Mouse (Mus musculus) heart, embryonic 15.5 days (tissue): ENCODE results near the gene Olfr905. TPM values are rescaled to one million over a fixed set of nuclear protein-coding genes. Genes with fewer than 3 reads are reported as not detected.

ENCODE experiments used
- ATAC-seq: fragments of 200-750 bp; cut with Nextera tagmentation; replicated peaks from 2 replicates; pipeline ENCODE4 v1.8.0; 2017; ENCODE audit warnings: low read depth, moderate TSS enrichment; ENCODE audit not compliant: insufficient number of reproducible peaks, insufficient read depth, low FRiP score
- H3K27ac ChIP-seq: fragments of 300-500 bp; sonication (generic); 2 replicates; pipeline ENCODE4 v1.5.1; 2015; ENCODE audit warnings: mild to moderate bottlenecking, inconsistent platforms
- H3K27me3 ChIP-seq: fragments of 300-500 bp; sonication (generic); 2 replicates; pipeline ENCODE4 v1.6.1; 2015; ENCODE audit warnings: inconsistent platforms
- H3K36me3 ChIP-seq: fragments of 300-500 bp; sonication (generic); 2 replicates; pipeline ENCODE4 v1.6.1; 2015; ENCODE audit warnings: mild to moderate bottlenecking, inconsistent platforms
- H3K4me1 ChIP-seq: fragments of 300-500 bp; sonication (generic); replicated peaks from 2 replicates; pipeline ENCODE4 v1.6.1; 2015; ENCODE audit warnings: inconsistent platforms
- H3K4me2 ChIP-seq: fragments of 300-500 bp; sonication (generic); 2 replicates; pipeline ENCODE4 v1.6.1; 2015; ENCODE audit warnings: inconsistent platforms, mild to moderate bottlenecking, moderate library complexity
- H3K4me3 ChIP-seq: fragments of 300-500 bp; sonication (generic); 2 replicates; pipeline ENCODE4 v1.5.1; 2015; ENCODE audit warnings: mild to moderate bottlenecking, inconsistent platforms
- H3K9ac ChIP-seq: fragments of 300-500 bp; sonication (generic); 2 replicates; pipeline ENCODE4 v1.6.1; 2015; ENCODE audit warnings: mild to moderate bottlenecking, inconsistent platforms
- H3K9me3 ChIP-seq: fragments of 300-500 bp; sonication (generic); replicated peaks from 2 replicates; pipeline ENCODE4 v1.6.1; 2016; ENCODE audit warnings: inconsistent platforms
- WGBS: fragments of 180-500 bp; shearing (Covaris S2); methylation state at CpG from one replicate; pipeline ENCODE4 v1.1.7; 2015; ENCODE audit warnings: mixed read lengths; 5-methylcytosine and 5-hydroxymethylcytosine counted together
- polyA plus RNA-seq: library from polyadenylated mRNA; unstranded; fragments of >200 nt; fragmentation: Nextera tagmentation; extraction: Ambion mirVana; gene quantifications from 2 replicates; pipeline ENCODE4 v1.2.1, GENCODE M21; 2015

Olfr905 gene
- polyA plus RNA-seq, result not detected in 2 replicates

DNA sequence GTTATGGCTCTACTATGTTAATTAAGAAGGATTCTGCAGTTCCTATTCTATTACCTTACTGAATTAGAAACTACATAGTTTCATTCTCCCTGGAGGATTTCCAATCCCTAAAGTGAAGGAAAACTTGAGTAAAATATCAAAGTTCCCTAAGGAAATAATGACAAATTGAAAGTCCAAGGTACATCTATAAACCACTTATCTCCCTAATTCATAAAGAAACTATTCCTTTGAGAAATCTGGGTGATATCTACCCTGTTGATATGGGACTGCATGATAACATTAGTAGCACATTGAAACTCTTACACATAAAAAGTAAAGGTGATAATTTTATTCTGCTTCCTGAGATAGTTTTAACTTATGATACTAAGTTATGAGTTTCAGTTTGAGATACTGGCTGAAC is at the start of gene Olfr905:
Gene Olfr905 (plus strand): TSS at position 301 of the 400 bp plus-strand sequence.
- Histone ChIP-seq H3K4me3 (no peak within 1 kb of the TSS), H3K36me3 (no peaks in the 10 kb centered on the region), H3K27me3 (no peaks in the 10 kb centered on the region), H3K27ac (no peak within 1 kb of the TSS), H3K9ac (no peak within 1 kb of the TSS), H3K9me3 (no peaks in the 10 kb centered on the region), H3K4me1 (no peaks in the 10 kb centered on the region), H3K4me2 (no peak within 1 kb of the TSS)
- no peak for ATAC-seq

DNA sequence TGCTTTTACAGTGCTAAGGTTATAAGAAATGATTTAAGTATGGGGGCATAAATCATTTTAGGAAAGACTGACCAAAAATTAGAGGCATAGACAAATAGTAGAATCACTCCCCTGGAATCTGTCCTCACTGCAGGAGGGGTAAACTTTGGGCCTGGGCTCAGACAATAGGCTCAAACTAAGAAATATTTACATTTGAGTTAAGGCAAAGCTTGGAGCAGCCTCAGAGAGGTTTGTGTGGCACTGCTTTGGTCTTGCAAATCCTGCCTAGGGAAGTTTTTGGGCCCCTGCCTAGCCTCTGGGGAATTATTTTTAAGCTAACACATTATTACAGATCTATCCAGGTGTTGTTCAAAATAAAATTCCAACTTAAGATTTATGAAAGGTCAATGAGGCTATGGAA is 47.1 kb upstream of the Olfr905 start:
- H3K4me1 ChIP-seq, result no peaks in the 10 kb centered on the region
- no peaks in the 10 kb centered on the region for H3K9me3 ChIP-seq
- no peaks in the 10 kb centered on the region for H3K27me3 ChIP-seq
- ATAC-seq, result no peak
- no peak overlapping the region for H3K27ac ChIP-seq
- no peak overlapping the region for H3K4me2 ChIP-seq
- no peak overlapping the region for H3K4me3 ChIP-seq
- no peak overlapping the region for H3K9ac ChIP-seq
- no peaks in the 10 kb centered on the region for H3K36me3 ChIP-seq

DNA sequence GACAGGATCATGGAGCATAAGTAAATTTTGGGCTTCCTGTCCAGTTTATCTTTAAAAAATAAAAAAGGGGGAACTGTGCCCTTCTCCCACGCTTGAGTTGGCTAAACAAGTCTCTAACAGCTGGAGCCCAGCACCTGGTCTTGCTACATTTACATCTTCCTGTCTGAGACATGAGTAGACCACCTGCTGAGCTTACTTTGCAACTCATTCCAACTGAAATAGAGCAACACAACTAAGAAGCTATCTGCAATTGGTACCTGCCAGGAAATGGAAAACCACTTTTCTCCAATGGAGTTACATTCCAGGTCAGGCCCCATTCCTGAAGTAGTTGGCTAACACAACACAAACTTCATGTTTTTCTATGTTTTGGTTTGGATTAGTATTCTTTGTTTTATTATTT is 43.9 kb upstream of the Olfr905 start:
- Histone ChIP-seq H3K27ac (no peak overlapping the region), H3K36me3 (no peaks in the 10 kb centered on the region), H3K4me1 (no peaks in the 10 kb centered on the region), H3K27me3 (no peaks in the 10 kb centered on the region), H3K9ac (no peak overlapping the region), H3K4me3 (no peak overlapping the region), H3K9me3 (no peaks in the 10 kb centered on the region), H3K4me2 (no peak overlapping the region)
- no peak for ATAC-seq
- WGBS, result 38% methylated on average over 1 of the region's 1 CpGs

DNA sequence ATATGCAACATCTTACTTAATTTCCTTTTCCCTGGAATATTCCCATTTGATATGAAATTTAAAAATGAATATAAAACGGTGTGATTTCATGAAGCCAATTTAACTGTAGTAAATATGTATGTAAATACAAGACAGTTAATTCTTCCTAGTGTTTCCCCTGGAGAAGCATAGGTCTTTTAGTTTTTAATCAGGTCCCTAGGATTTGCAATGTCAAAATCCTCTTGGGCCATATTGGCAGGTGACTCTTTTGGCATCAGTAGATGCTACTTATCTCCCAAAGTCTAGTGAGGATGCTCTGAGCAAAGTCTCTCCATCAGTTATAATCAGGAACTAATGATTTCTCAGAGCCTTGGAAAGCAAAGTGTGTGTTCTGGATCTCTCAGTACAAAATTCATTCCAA is 41.8 kb upstream of the Olfr905 start, which contains the start of gene Olfr901:
Gene Olfr901 (plus strand): TSS at position 301 of the 400 bp plus-strand sequence.
- no peaks in the 10 kb centered on the region for H3K36me3 ChIP-seq
- no peak for ATAC-seq
- no peaks in the 10 kb centered on the region for H3K9me3 ChIP-seq
- H3K27me3 ChIP-seq, result no peaks in the 10 kb centered on the region
- 67% methylated on average over 1 of the region's 1 CpGs for WGBS
- no peak within 1 kb of the TSS for H3K9ac ChIP-seq
- no peak within 1 kb of the TSS for H3K4me3 ChIP-seq
- no peaks in the 10 kb centered on the region for H3K4me1 ChIP-seq
- no peak within 1 kb of the TSS for H3K27ac ChIP-seq
- H3K4me2 ChIP-seq, result no peak within 1 kb of the TSS

DNA sequence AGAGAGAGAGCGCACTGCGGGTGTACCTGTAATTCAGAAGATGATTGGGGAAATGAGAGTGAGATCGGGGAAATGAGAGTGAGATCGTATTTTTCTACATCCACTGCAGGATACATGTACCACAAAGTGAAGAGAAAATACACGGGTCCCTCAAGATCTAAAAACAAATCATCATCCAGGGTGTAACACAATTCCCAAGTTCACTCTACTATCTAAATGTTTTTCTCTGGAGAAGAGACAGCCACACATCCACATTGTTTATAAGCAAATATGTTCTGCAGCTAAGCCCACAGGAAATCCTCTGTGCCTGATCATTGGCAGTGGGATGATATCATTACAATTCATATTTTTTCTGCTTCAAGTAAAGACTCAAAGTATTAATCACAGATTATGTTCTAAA is 23.6 kb upstream of the Olfr905 start, which contains the start of gene Olfr902:
Gene Olfr902 (plus strand): TSS at position 301 of the 400 bp plus-strand sequence.
- Histone ChIP-seq H3K9me3 (no peaks in the 10 kb centered on the region), H3K27me3 (no peaks in the 10 kb centered on the region), H3K36me3 (no peaks in the 10 kb centered on the region), H3K4me3 (no peak within 1 kb of the TSS), H3K27ac (no peak within 1 kb of the TSS), H3K4me2 (no peak within 1 kb of the TSS), H3K4me1 (no peaks in the 10 kb centered on the region), H3K9ac (no peak within 1 kb of the TSS)
- no peak for ATAC-seq
- 86% methylated on average over 5 of the region's 5 CpGs for WGBS

DNA sequence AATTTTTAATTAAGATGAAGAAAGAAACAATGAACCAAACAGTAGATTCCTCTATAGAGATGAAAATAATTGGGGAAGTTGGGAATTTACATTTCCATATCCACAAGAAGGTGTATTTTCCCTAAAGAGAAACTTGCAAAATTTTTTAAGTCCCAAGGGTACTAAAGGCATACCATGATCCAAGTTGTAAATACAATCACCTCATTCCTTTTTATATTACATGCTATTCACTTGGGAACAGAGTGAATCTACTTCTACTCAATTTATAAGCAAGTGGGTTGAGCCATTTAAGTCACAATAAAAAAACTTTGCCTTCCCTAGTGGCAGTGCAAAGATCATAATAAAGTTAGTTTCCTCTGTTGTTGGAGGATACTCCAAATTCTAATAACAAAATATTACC is 8.1 kb upstream of the Olfr905 start, which contains the start of gene Olfr904:
Gene Olfr904 (plus strand): TSS at position 301 of the 400 bp plus-strand sequence.
- no peak for ATAC-seq
- Histone ChIP-seq H3K4me1 (no peaks in the 10 kb centered on the region), H3K9ac (no peak within 1 kb of the TSS), H3K4me2 (no peak within 1 kb of the TSS), H3K36me3 (no peaks in the 10 kb centered on the region), H3K9me3 (no peaks in the 10 kb centered on the region), H3K27me3 (no peaks in the 10 kb centered on the region), H3K27ac (no peak within 1 kb of the TSS), H3K4me3 (no peak within 1 kb of the TSS)

DNA sequence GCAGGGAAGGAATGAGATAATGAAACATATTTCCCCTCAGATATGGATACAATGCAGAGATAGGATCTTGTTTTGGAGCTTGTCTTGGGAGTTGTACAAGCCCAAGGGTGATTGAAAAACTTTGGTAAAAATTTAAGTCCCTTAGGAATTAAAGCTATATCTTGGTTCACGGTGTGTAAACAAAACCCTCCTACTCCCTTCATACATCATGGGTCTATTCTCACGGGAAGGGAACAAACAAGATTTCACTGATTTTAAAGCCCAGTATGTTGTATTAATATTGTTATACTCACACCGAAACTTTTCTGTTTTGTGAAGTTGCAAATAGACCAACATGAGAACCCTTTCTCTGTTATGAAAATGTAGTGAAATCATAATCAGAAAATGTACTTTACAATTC is 15.9 kb downstream of the Olfr905 start, which contains the start of gene Olfr906:
Gene Olfr906 (plus strand): TSS at position 301 of the 400 bp plus-strand sequence.
- Histone ChIP-seq H3K4me2 (no peak within 1 kb of the TSS), H3K9ac (no peak within 1 kb of the TSS), H3K4me1 (no peaks in the 10 kb centered on the region), H3K36me3 (no peaks in the 10 kb centered on the region), H3K27ac (no peak within 1 kb of the TSS), H3K27me3 (no peaks in the 10 kb centered on the region), H3K9me3 (no peaks in the 10 kb centered on the region), H3K4me3 (no peak within 1 kb of the TSS)
- no peak for ATAC-seq
- 72% methylated on average over 3 of the region's 3 CpGs for WGBS

DNA sequence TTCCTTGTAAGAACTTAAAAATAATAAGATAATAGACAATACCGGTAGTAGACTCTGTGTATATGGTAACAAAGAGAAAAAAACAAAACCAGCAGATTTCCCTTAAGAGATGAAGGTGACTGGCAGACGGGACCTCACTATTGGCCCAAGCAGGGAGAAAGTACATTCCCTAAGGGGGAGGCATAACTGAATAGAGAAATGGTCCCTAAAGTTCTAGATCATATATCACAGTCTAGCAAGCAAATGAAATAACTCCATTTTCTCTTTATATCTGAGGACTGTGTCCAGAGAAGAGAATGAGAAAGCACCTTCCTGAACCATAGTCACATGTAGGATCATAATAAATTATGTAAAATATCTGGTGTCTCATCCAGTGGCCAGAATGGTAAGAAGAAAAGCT is 24.6 kb downstream of the Olfr905 start, which contains the start of gene Olfr907:
Gene Olfr907 (plus strand): TSS at position 301 of the 400 bp plus-strand sequence.
- WGBS, result 71% methylated on average over 2 of the region's 2 CpGs
- H3K4me1 ChIP-seq, result no peaks in the 10 kb centered on the region
- ATAC-seq, result no peak

DNA sequence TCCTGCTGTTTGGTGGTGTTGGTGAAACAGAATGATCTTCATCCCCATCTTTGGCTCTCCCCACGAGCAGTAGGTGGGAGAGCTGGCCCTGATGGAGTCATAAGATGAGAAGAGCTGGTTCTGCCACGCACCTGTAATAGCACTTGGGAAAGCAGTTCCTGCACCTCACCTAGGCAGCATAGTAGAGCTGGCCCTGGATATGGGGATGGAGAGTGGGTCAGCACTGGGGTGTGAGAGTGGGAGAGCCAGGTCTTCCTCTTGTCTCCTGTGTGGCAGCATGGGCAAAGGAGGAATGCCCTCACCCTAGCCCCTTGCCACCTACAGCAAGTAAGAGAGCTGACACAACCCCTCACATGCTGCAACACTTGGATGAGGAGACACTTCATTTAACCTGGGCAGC is 41.4 kb downstream of the Olfr905 start:
- Histone ChIP-seq H3K4me1 (no peaks in the 10 kb centered on the region), H3K27ac (no peak overlapping the region), H3K4me3 (no peak overlapping the region), H3K9me3 (no peaks in the 10 kb centered on the region), H3K27me3 (no peaks in the 10 kb centered on the region), H3K9ac (no peak overlapping the region), H3K36me3 (no peaks in the 10 kb centered on the region), H3K4me2 (no peak overlapping the region)
- 69% methylated on average over 2 of the region's 2 CpGs for WGBS
- no peak for ATAC-seq

More for the DNA sequence above, 24.6 kb downstream of the Olfr905 start, which contains the start of gene Olfr907:
- no peak within 1 kb of the TSS for H3K4me3 ChIP-seq
- H3K9me3 ChIP-seq, result no peaks in the 10 kb centered on the region
- H3K36me3 ChIP-seq, result no peaks in the 10 kb centered on the region
- H3K4me2 ChIP-seq, result no peak within 1 kb of the TSS
- H3K27ac ChIP-seq, result no peak within 1 kb of the TSS
- no peak within 1 kb of the TSS for H3K9ac ChIP-seq
- no peaks in the 10 kb centered on the region for H3K27me3 ChIP-seq

DNA sequence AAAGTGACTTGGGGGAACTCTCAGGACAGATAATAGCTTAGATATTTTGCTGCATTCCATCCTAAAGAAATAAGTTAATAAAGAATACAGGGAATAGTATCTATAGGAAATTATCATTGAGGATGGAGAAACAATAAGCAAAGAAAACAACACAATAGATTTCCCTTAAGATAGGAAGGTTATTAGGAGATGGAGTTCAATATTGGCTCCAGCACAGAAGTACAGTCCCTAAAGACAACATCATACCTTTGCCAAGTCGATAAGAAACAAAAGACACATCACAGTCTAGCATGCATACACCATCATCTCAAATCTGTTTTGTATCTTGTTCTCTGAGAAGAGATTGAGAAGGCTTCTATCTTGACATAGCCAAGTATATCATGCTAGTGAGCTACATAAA is 50.4 kb downstream of the Olfr905 start, which contains the start of gene Olfr911-ps1:
Gene Olfr911-ps1 (plus strand): TSS at position 301 of the 400 bp plus-strand sequence.
- Histone ChIP-seq H3K9me3 (no peaks in the 10 kb centered on the region), H3K4me3 (no peak within 1 kb of the TSS), H3K9ac (no peak within 1 kb of the TSS), H3K4me1 (no peaks in the 10 kb centered on the region), H3K36me3 (no peaks in the 10 kb centered on the region), H3K27ac (no peak within 1 kb of the TSS), H3K27me3 (no peaks in the 10 kb centered on the region), H3K4me2 (no peak within 1 kb of the TSS)
- ATAC-seq, result no peak
- WGBS, result 46% methylated on average over 1 of the region's 1 CpGs
